Mouse (Mus musculus) thymus, postnatal 10 days (tissue): Measurements from ENCODE around the gene Foxo3.

Experiments used
- DNase-seq, 2 experiments: peaks; one replicate each; pipeline ENCODE4 v3.0.0; 2021; ENCODE audit warnings: low spot score in 2 of 2

Gene Foxo3

GRCm38 (mm10) chr10:42251749-42252323 is 24.7 kb downstream of the Foxo3 start:
- no peak for DNase-seq

- no peak for DNase-seq
Observed at GRCm38 (mm10) chr10:42251203-42251602, 25.4 kb downstream of the Foxo3 start.

- no peak for DNase-seq
Observed at GRCm38 (mm10) chr10:42249965-42250364, 26.6 kb downstream of the Foxo3 start.

- no peak for DNase-seq
Observed at GRCm38 (mm10) chr10:42248644-42249043, 27.9 kb downstream of the Foxo3 start.

GRCm38 (mm10) chr10:42248156-42248555 is 28.4 kb downstream of the Foxo3 start:
- DNase-seq: no peak

- DNase-seq: no peak
Observed at GRCm38 (mm10) chr10:42247125-42247816, 29.3 kb downstream of the Foxo3 start.

GRCm38 (mm10) chr10:42246483-42246882 is 30.1 kb downstream of the Foxo3 start:
- DNase-seq: no peak

- no peak for DNase-seq
Observed at GRCm38 (mm10) chr10:42245636-42246035, 30.9 kb downstream of the Foxo3 start.

GRCm38 (mm10) chr10:42245256-42245601 is 31.3 kb downstream of the Foxo3 start:
- DNase-seq: no peak

GRCm38 (mm10) chr10:42244420-42245255 is 31.9 kb downstream of the Foxo3 start:
- no peak for DNase-seq

- no peak for DNase-seq
Observed at GRCm38 (mm10) chr10:42243925-42244324, 32.6 kb downstream of the Foxo3 start.

- no peak for DNase-seq
Observed at GRCm38 (mm10) chr10:42242484-42242883, 34.1 kb downstream of the Foxo3 start.

- no peak for DNase-seq
Observed at GRCm38 (mm10) chr10:42241775-42242174, 34.8 kb downstream of the Foxo3 start.

- DNase-seq: no peak
Observed at GRCm38 (mm10) chr10:42239810-42240111, 36.8 kb downstream of the Foxo3 start.

GRCm38 (mm10) chr10:42238923-42239809 is 37.4 kb downstream of the Foxo3 start:
- DNase-seq: no peak

GRCm38 (mm10) chr10:42238296-42238695 is 38.3 kb downstream of the Foxo3 start:
- no peak for DNase-seq

GRCm38 (mm10) chr10:42237556-42237955 is 39.0 kb downstream of the Foxo3 start:
- no peak for DNase-seq

- no peak for DNase-seq
Observed at GRCm38 (mm10) chr10:42235321-42235720, 41.2 kb downstream of the Foxo3 start.

GRCm38 (mm10) chr10:42232977-42233376 is 43.6 kb downstream of the Foxo3 start:
- no peak for DNase-seq

- DNase-seq: no peak
Observed at GRCm38 (mm10) chr10:42231847-42232246, 44.7 kb downstream of the Foxo3 start.

- no peak for DNase-seq
Observed at GRCm38 (mm10) chr10:42231100-42231541, 45.4 kb downstream of the Foxo3 start.
